Mouse (Mus musculus) gonadal fat pad, adult 2 months (tissue): ENCODE results near the gene Gjc2. TPM values are rescaled to one million over a fixed set of nuclear protein-coding genes. Genes with fewer than 3 reads are reported as not detected.

ENCODE experiments used
- polyA plus RNA-seq: library from polyadenylated mRNA; depleted of rRNA; stranded (reverse); fragments of >200 nt; gene quantifications from 2 replicates; pipeline ENCODE4 v1.2.3, GENCODE M21; 2012; rRNA removed

Gene Gjc2
- polyA plus RNA-seq, 1 experiment, result 2.8 TPM

Other genes with a start within 250 kb of the Gjc2 start
- 163 and 165 TPM in 2 replicates for gene Rnf187, start 244.3 kb downstream of the Gjc2 start, polyA plus RNA-seq
- 0.97 and 1.6 TPM in 2 replicates for gene Hist3h2ba, start 234.3 kb downstream of the Gjc2 start, polyA plus RNA-seq
- gene Hist3h2a, start 228.5 kb downstream of the Gjc2 start, polyA plus RNA-seq, result 20.3 and 21.6 TPM in 2 replicates
- 0.39 and 1.3 TPM in 2 replicates for gene Trim17, start 228.5 kb downstream of the Gjc2 start, polyA plus RNA-seq
- gene Trim11, start 205.1 kb downstream of the Gjc2 start, polyA plus RNA-seq, result 22.6 and 25.2 TPM in 2 replicates
- gene Obscn, start 46.8 kb downstream of the Gjc2 start, polyA plus RNA-seq, result 0.37 and 0.70 TPM in 2 replicates
- gene Iba57, start 19.5 kb downstream of the Gjc2 start, polyA plus RNA-seq, result 4.0 and 4.2 TPM in 2 replicates
- 132 and 184 TPM in 2 replicates for gene Guk1, start 9.0 kb upstream of the Gjc2 start, polyA plus RNA-seq
- gene Mrpl55, start 19.3 kb upstream of the Gjc2 start, polyA plus RNA-seq, result 47.7 and 62.4 TPM in 2 replicates
- gene 2310033P09Rik, start 25.1 kb upstream of the Gjc2 start, polyA plus RNA-seq, result 29.8 and 33.8 TPM in 2 replicates
- 639 and 653 TPM in 2 replicates for gene Arf1, start 45.1 kb upstream of the Gjc2 start, polyA plus RNA-seq
- gene Wnt3a, start 107.5 kb upstream of the Gjc2 start, polyA plus RNA-seq, result 0.14 and 0.20 TPM in 2 replicates
- gene Wnt9a, start 123.7 kb upstream of the Gjc2 start, polyA plus RNA-seq, result 6.5 and 7.5 TPM in 2 replicates
- gene Prss38, start 192.4 kb upstream of the Gjc2 start, polyA plus RNA-seq, result not detected in 2 replicates